Mouse (Mus musculus): Measurements from ENCODE around the gene Pilrb1.
"Not testable (repeated sequence)": the region's sequence is repeated elsewhere in the genome, so short reads cannot be mapped to it uniquely, and the experiment has no call there.

The Pilrb1 gene

GRCm38 (mm10) chr5:137850313-137850712, 7.6 kb downstream of the Pilrb1 start:
- not testable (repeated sequence) for H3K36me3 ChIP-seq (ENCODE audit: control insufficient read depth, insufficient read depth, low read length, poor library complexity, severe bottlenecking); H3K27me3 ChIP-seq (ENCODE audit: control insufficient read depth, insufficient read depth, low read length, poor library complexity, severe bottlenecking); DNase-seq (ENCODE audit: low read depth, low spot score)

GRCm38 (mm10) chr5:137837110-137837509, 20.8 kb downstream of the Pilrb1 start:
- H3K27me3 ChIP-seq (ENCODE audit: control insufficient read depth, insufficient read depth, low read length, poor library complexity, severe bottlenecking); H3K36me3 ChIP-seq (ENCODE audit: control insufficient read depth, insufficient read depth, low read length, poor library complexity, severe bottlenecking); DNase-seq (ENCODE audit: low read depth, low spot score): not testable (repeated sequence)

- H3K27me3 ChIP-seq (ENCODE audit: control insufficient read depth, insufficient read depth, low read length, poor library complexity, severe bottlenecking) = no peaks in the 10 kb centered on the region
- H3K36me3 ChIP-seq (ENCODE audit: control insufficient read depth, insufficient read depth, low read length, poor library complexity, severe bottlenecking) = no peaks in the 10 kb centered on the region
- no peak for DNase-seq (ENCODE audit: low read depth, low spot score)
Observed at GRCm38 (mm10) chr5:137836611-137837010, 21.3 kb downstream of the Pilrb1 start.

GRCm38 (mm10) chr5:137835966-137836520, 21.9 kb downstream of the Pilrb1 start, which contains the start of gene Pilra:
Gene Pilra (minus strand): TSS chr5:137836281.
- not testable (repeated sequence) for H3K27me3 ChIP-seq (ENCODE audit: control insufficient read depth, insufficient read depth, low read length, poor library complexity, severe bottlenecking); DNase-seq (ENCODE audit: low read depth, low spot score); H3K36me3 ChIP-seq (ENCODE audit: control insufficient read depth, insufficient read depth, low read length, poor library complexity, severe bottlenecking)

- no peaks in the 10 kb centered on the region for H3K27me3 ChIP-seq (ENCODE audit: control insufficient read depth, insufficient read depth, low read length, poor library complexity, severe bottlenecking)
- DNase-seq (ENCODE audit: low read depth, low spot score) = no peak
- H3K36me3 ChIP-seq (ENCODE audit: control insufficient read depth, insufficient read depth, low read length, poor library complexity, severe bottlenecking) = no peaks in the 10 kb centered on the region
Observed at GRCm38 (mm10) chr5:137833500-137833899, 24.4 kb downstream of the Pilrb1 start.

GRCm38 (mm10) chr5:137831506-137831905, 26.4 kb downstream of the Pilrb1 start:
- H3K36me3 ChIP-seq (ENCODE audit: control insufficient read depth, insufficient read depth, low read length, poor library complexity, severe bottlenecking) = no peaks in the 10 kb centered on the region
- no peaks in the 10 kb centered on the region for H3K27me3 ChIP-seq (ENCODE audit: control insufficient read depth, insufficient read depth, low read length, poor library complexity, severe bottlenecking)
- no peak for DNase-seq (ENCODE audit: low read depth, low spot score)

- DNase-seq (ENCODE audit: low read depth, low spot score) = no peak
- no peaks in the 10 kb centered on the region for H3K36me3 ChIP-seq (ENCODE audit: control insufficient read depth, insufficient read depth, low read length, poor library complexity, severe bottlenecking)
- no peaks in the 10 kb centered on the region for H3K27me3 ChIP-seq (ENCODE audit: control insufficient read depth, insufficient read depth, low read length, poor library complexity, severe bottlenecking)
Observed at GRCm38 (mm10) chr5:137831106-137831505, 26.8 kb downstream of the Pilrb1 start.

- Histone ChIP-seq H3K36me3 (ENCODE audit: control insufficient read depth, insufficient read depth, low read length, poor library complexity, severe bottlenecking) (no peaks in the 10 kb centered on the region), H3K27me3 (ENCODE audit: control insufficient read depth, insufficient read depth, low read length, poor library complexity, severe bottlenecking) (no peaks in the 10 kb centered on the region)
- DNase-seq (ENCODE audit: low read depth, low spot score) = no peak
Observed at GRCm38 (mm10) chr5:137830238-137830637, 27.7 kb downstream of the Pilrb1 start.

GRCm38 (mm10) chr5:137828694-137829093, 29.2 kb downstream of the Pilrb1 start:
- no peak for DNase-seq (ENCODE audit: low read depth, low spot score)

GRCm38 (mm10) chr5:137826421-137826820, 31.5 kb downstream of the Pilrb1 start:
- H3K27me3 ChIP-seq (ENCODE audit: control insufficient read depth, insufficient read depth, low read length, poor library complexity, severe bottlenecking) = no peaks in the 10 kb centered on the region
- no peaks in the 10 kb centered on the region for H3K36me3 ChIP-seq (ENCODE audit: control insufficient read depth, insufficient read depth, low read length, poor library complexity, severe bottlenecking)
- DNase-seq (ENCODE audit: low read depth, low spot score) = no peak

More at GRCm38 (mm10) chr5:137828694-137829093, 29.2 kb downstream of the Pilrb1 start:
- H3K27me3 ChIP-seq (ENCODE audit: control insufficient read depth, insufficient read depth, low read length, poor library complexity, severe bottlenecking) = no peaks in the 10 kb centered on the region
- H3K36me3 ChIP-seq (ENCODE audit: control insufficient read depth, insufficient read depth, low read length, poor library complexity, severe bottlenecking) = no peaks in the 10 kb centered on the region

GRCm38 (mm10) chr5:137825971-137826370, 31.9 kb downstream of the Pilrb1 start:
- Histone ChIP-seq H3K36me3 (ENCODE audit: control insufficient read depth, insufficient read depth, low read length, poor library complexity, severe bottlenecking) (no peaks in the 10 kb centered on the region), H3K27me3 (ENCODE audit: control insufficient read depth, insufficient read depth, low read length, poor library complexity, severe bottlenecking) (no peaks in the 10 kb centered on the region)
- DNase-seq (ENCODE audit: low read depth, low spot score) = no peak

- peak; percentile 60 for DNase-seq (ENCODE audit: low read depth, low spot score)
- H3K36me3 ChIP-seq (ENCODE audit: control insufficient read depth, insufficient read depth, low read length, poor library complexity, severe bottlenecking) = no peaks in the 10 kb centered on the region
- no peaks in the 10 kb centered on the region for H3K27me3 ChIP-seq (ENCODE audit: control insufficient read depth, insufficient read depth, low read length, poor library complexity, severe bottlenecking)
Observed at GRCm38 (mm10) chr5:137825030-137825429, 32.9 kb downstream of the Pilrb1 start.

GRCm38 (mm10) chr5:137823455-137824045, 34.4 kb downstream of the Pilrb1 start:
- H3K27me3 ChIP-seq (ENCODE audit: control insufficient read depth, insufficient read depth, low read length, poor library complexity, severe bottlenecking) = no peaks in the 10 kb centered on the region
- no peaks in the 10 kb centered on the region for H3K36me3 ChIP-seq (ENCODE audit: control insufficient read depth, insufficient read depth, low read length, poor library complexity, severe bottlenecking)
- no peak for DNase-seq (ENCODE audit: low read depth, low spot score)

- no peak for DNase-seq (ENCODE audit: low read depth, low spot score)
- Histone ChIP-seq H3K36me3 (ENCODE audit: control insufficient read depth, insufficient read depth, low read length, poor library complexity, severe bottlenecking) (no peaks in the 10 kb centered on the region), H3K27me3 (ENCODE audit: control insufficient read depth, insufficient read depth, low read length, poor library complexity, severe bottlenecking) (no peaks in the 10 kb centered on the region)
Observed at GRCm38 (mm10) chr5:137822602-137823001, 35.3 kb downstream of the Pilrb1 start.

- no peaks in the 10 kb centered on the region for H3K27me3 ChIP-seq (ENCODE audit: control insufficient read depth, insufficient read depth, low read length, poor library complexity, severe bottlenecking)
- DNase-seq (ENCODE audit: low read depth, low spot score) = no peak
Observed at GRCm38 (mm10) chr5:137822126-137822525, 35.8 kb downstream of the Pilrb1 start.

More at GRCm38 (mm10) chr5:137822126-137822525, 35.8 kb downstream of the Pilrb1 start:
- no peaks in the 10 kb centered on the region for H3K36me3 ChIP-seq (ENCODE audit: control insufficient read depth, insufficient read depth, low read length, poor library complexity, severe bottlenecking)
